Mouse (Mus musculus): Measurements from ENCODE around the gene Vmn1r44. TPM values are rescaled to one million over a fixed set of nuclear protein-coding genes. Genes with fewer than 3 reads are reported as not detected.
"Not testable (repeated sequence)": the region's sequence is repeated elsewhere in the genome, so short reads cannot be mapped to it uniquely, and the experiment has no call there.

Vmn1r44 gene
- total RNA-seq (2021), result not detected
- long read RNA-seq, experiment 1, result 0 reads
- long read RNA-seq, experiment 2, result 0 reads

DNA sequence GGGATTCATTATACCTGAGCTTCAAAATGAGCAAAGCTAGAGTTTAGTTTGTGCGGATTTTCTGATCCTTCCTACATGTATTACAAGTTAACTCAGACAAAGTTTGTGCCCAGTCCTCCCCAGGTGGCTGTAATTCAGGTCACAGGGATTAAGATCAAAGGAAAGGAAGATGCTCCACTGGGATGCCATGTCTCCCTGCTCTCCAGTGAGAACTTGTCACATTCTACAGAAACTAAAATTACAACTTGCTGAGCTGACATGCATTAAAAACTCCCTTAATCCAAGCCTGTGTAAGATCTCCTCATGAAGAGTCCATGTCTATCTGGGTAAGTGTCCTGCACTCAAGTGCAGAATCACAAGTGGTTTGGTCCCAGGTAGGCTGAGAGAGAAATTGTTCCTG lies at the start of gene Vmn1r44:
Vmn1r44 (plus strand) TSS at position 301 of the 400 bp plus-strand sequence.
- no peak for DNase-seq (ENCODE audit: low spot score in 2 of 2)

- no peak for DNase-seq (ENCODE audit: low spot score in 2 of 2)
Measured at GRCm38 (mm10) chr6:89857552-89857951, 25.9 kb upstream of the Vmn1r44 start.

- DNase-seq (ENCODE audit: low spot score in 2 of 2), result no peak
Measured at GRCm38 (mm10) chr6:89859839-89860238, 23.6 kb upstream of the Vmn1r44 start.

- DNase-seq (ENCODE audit: low spot score in 2 of 2), result no peak
Measured at GRCm38 (mm10) chr6:89863792-89864191, 19.7 kb upstream of the Vmn1r44 start.

DNA sequence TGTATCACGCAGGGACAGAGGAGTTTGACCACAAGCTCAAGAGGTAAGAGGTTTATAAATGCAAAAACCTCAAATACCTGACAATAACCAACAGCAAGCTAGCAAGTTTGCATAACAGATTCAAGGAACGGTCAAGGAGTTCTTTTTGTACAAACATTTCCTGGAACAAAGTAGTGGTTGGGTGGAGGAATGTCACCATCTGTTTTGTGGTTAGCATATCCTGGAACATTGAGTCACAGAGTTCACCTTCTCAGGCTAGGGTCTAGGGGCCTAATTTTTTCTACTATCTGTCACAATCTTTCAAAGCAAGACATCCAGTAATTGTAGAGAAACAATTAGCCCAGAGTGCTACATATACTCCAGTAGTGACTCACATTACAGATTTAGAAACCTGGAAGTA lies 16.2 kb upstream of the Vmn1r44 start:
- no peak for DNase-seq (ENCODE audit: low spot score in 2 of 2)

DNA sequence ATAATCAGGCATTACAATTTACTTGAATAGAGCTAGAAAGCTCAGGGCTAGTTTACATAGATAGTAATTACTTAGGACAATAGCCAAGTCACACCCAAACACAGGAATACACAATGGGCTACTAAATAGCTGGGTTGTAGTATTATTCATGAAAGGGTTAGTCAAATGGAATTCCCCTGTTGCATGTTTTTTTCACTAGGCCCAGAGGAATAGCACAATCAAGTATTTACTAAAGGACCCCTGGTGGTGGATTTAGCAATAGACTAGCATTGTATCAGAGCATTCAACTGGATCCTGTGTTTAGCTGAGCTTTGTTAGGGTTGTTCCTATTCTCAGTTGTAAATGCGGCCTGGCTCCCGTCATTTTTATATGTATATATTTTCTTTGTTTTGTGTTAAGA lies 15.5 kb upstream of the Vmn1r44 start:
- no peak for DNase-seq (ENCODE audit: low spot score in 2 of 2)

GRCm38 (mm10) chr6:89876313-89876712 lies 7.1 kb upstream of the Vmn1r44 start, which contains the start of the genes Vmn1r42 and Vmn1r43:
Vmn1r42 (minus strand) TSS chr6:89876413.
Vmn1r43 (minus strand) TSS chr6:89876413.
- DNase-seq (ENCODE audit: low spot score in 2 of 2), result not testable (repeated sequence)

- no peak for DNase-seq (ENCODE audit: low spot score in 2 of 2)
Measured at GRCm38 (mm10) chr6:89876963-89877362, 6.5 kb upstream of the Vmn1r44 start.

GRCm38 (mm10) chr6:89880867-89881266 lies 2.6 kb upstream of the Vmn1r44 start:
- DNase-seq (ENCODE audit: low spot score in 2 of 2), result no peak

DNA sequence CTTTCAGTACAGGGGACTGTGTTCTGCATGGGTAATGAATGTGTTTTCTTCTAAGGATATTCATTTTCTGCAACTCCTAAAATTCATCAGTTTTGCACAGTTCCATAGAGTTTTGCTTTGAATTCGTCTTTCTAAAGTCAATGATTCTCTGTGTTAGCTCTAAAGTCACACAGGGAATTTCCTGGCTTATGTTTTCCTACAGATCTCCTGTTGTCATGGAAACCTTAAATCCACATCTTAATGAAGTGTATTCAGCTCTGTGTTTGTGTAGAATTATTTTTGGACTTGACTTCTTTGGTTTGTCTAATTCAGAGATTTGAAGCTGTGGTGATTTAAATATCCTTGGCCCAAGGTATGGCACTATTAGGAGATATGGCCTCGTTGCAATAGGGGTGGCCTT lies 352 bp downstream of the Vmn1r44 start:
- no peak for DNase-seq (ENCODE audit: low spot score in 2 of 2)

DNA sequence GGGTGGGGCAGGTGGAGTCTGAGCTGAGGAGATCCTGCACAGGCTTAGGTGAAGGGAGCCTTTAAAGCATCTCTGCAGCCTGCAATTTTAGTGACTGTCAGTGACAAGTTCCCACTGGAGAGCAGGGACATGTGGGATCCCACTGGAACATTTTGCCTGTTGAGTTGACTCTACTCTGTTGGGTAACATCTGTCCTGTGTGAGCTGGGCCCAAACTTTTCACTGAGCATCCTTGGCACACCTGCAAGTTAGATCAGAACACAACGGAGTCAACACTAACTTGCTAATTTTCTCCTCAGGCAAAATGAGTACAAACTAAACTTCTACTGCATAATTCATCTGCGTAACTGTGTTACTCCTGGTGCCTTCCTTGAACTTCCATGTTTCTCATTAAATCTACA lies 57.0 kb downstream of the Vmn1r44 start, which contains the start of gene Vmn1r45:
Vmn1r45 (minus strand) TSS at position 101 of the 400 bp plus-strand sequence.
- not testable (repeated sequence) for DNase-seq (ENCODE audit: low spot score in 2 of 2)

DNA sequence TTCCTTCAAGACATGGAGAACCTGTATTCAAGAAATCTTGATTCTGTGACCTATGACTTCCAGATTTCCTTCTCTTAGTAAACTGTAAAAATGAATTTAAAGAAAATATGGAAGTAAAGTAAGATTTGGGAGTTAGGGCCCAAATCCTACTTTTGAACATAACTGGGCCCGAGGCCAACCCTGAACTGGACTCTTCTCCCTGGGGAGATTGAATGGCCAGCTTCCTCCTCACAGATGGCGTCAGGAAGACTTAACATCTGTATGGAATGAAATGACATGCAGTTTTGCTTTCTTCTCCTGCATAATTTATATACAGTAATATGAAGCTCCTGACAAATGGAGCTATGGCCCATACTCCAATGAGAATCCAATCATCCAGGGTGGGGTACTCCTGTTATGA lies 57.5 kb downstream of the Vmn1r44 start:
- no peak for DNase-seq (ENCODE audit: low spot score in 2 of 2)

Other genes with a start within 250 kb of the Vmn1r44 start
- 10 to 100 TPM; 17.6 to 18.1 TPM for gene Txnrd3, start 239.7 kb upstream of the Vmn1r44 start, total RNA-seq (2021)
- gene Vmn1r40, start 176.1 kb upstream of the Vmn1r44 start, total RNA-seq (2021), result not detected
- not detected for gene Vmn1r41, start 142.9 kb upstream of the Vmn1r44 start, total RNA-seq (2021)
- gene Vmn1r42, start 7.2 kb upstream of the Vmn1r44 start, total RNA-seq (2021), result not detected
- gene Vmn1r43, start 7.2 kb upstream of the Vmn1r44 start, total RNA-seq (2021), result not detected
- gene Vmn1r45, start 56.9 kb downstream of the Vmn1r44 start, total RNA-seq (2021), result not detected
- not detected for gene Vmn1r46, start 85.7 kb downstream of the Vmn1r44 start, total RNA-seq (2021)
- not detected for gene Vmn1r47, start 132.5 kb downstream of the Vmn1r44 start, total RNA-seq (2021)
- not detected for gene Vmn1r48, start 153.2 kb downstream of the Vmn1r44 start, total RNA-seq (2021)
- not detected for gene Vmn1r49, start 194.8 kb downstream of the Vmn1r44 start, total RNA-seq (2021)
- gene Vmn1r50, start 217.8 kb downstream of the Vmn1r44 start, total RNA-seq (2021), result not detected
- not detected for gene Vmn1r51, start 238.9 kb downstream of the Vmn1r44 start, total RNA-seq (2021)

Data from adrenal gland, postnatal 4 days (tissue).